Mouse (Mus musculus): ENCODE results near the gene Gpbar1. TPM values are rescaled to one million over a fixed set of nuclear protein-coding genes. Genes with fewer than 3 reads are reported as not detected.
"Not testable (repeated sequence)": the region's sequence is repeated elsewhere in the genome, so short reads cannot be mapped to it uniquely, and the experiment has no call there.

Gene Gpbar1
- polyA plus RNA-seq, 1 experiment from 2014 or later, result 0.19 TPM

GRCm38 (mm10) chr1:74307146-74307545 is 28.8 kb downstream of the Gpbar1 start:
- ATAC-seq (ENCODE audit: low read depth), result no peak
- 100% methylated on average over 1 of the region's 1 CpGs for WGBS
- H3K9ac ChIP-seq (ENCODE audit: low read length), result no peak overlapping the region
- no peak overlapping the region for H3K27ac ChIP-seq (ENCODE audit: low read length)
- no peaks in the 10 kb centered on the region for H3K36me3 ChIP-seq (ENCODE audit: control insufficient read depth, insufficient read depth, low read length)
- H3K9me3 ChIP-seq (ENCODE audit: control insufficient read depth, low read length), result no peaks in the 10 kb centered on the region
- H3K4me1 ChIP-seq (replicated peaks; ENCODE audit: control insufficient read depth, insufficient read depth, low read length), result peaks cover 22% of the 10 kb centered on the region
- H3K4me2 ChIP-seq (ENCODE audit: low read depth, low read length), result no peak overlapping the region
- H3K27me3 ChIP-seq (ENCODE audit: control insufficient read depth, insufficient read depth, low read depth, low read length), result no peaks in the 10 kb centered on the region
- H3K4me3 ChIP-seq (ENCODE audit: low read length), result no peak overlapping the region

DNA sequence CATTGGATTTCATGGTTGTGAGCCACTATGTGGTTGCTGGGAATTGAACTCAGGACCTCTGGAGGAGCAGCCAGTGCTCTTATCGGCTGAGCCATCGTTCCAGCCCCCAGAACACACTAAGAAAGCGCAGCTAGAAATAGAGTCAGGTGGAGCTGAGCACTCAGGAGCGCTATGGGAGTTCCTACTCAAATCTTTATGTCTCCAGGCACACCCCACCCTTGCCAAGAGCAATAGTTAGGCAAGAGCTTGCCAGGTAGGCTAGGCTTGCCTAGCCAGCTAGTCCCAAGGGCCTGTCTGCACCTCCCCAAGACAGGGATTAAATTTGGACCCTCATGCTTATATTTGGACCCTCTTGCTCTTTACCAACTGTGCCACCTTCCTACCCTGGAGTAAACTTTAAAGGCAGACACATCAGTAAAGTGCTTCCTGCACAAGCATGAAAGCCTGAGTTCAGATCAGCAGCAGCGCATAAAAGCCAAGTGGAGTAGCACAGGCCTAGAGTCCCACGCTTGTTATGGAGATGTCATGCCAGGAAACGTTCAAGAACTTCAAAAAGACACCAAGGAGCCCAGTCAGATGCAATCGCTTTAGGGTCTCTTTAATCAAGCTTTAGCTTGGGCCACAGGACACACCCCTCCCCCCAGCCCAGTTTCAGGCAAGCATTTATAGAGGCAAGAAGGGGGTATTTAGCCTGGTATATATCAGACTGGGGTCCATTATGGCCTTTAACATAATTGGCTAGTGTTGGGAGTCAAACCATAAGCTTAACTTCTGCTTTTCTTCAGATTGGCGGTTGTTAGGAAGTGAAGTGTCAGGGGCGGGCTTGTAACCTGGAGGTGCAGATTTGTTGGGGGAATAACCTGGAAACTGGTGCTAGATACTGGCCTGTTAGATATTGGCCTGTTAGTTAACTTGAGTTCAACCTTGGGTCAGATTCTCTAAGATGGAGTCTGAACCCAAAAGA is 29.9 kb downstream of the Gpbar1 start:
- 74% methylated on average over 10 of the region's 10 CpGs for WGBS
- no peak overlapping the region for H3K9ac ChIP-seq (ENCODE audit: low read length)
- ATAC-seq (ENCODE audit: low read depth), result no peak
- no peak overlapping the region for H3K4me2 ChIP-seq (ENCODE audit: low read depth, low read length)
- no peaks in the 10 kb centered on the region for H3K9me3 ChIP-seq (ENCODE audit: control insufficient read depth, low read length)
- no peak overlapping the region for H3K27ac ChIP-seq (ENCODE audit: low read length)
- no peaks in the 10 kb centered on the region for H3K36me3 ChIP-seq (ENCODE audit: control insufficient read depth, insufficient read depth, low read length)
- H3K27me3 ChIP-seq (ENCODE audit: control insufficient read depth, insufficient read depth, low read depth, low read length), result no peaks in the 10 kb centered on the region
- H3K4me3 ChIP-seq (ENCODE audit: low read length), result no peak overlapping the region
- H3K4me1 ChIP-seq (replicated peaks; ENCODE audit: control insufficient read depth, insufficient read depth, low read length), result peaks cover 11% of the 10 kb centered on the region

GRCm38 (mm10) chr1:74309767-74310166 is 31.4 kb downstream of the Gpbar1 start:
- no peaks in the 10 kb centered on the region for H3K9me3 ChIP-seq (ENCODE audit: control insufficient read depth, low read length)
- no peak overlapping the region for H3K4me3 ChIP-seq (ENCODE audit: low read length)
- H3K27ac ChIP-seq (ENCODE audit: low read length), result peak overlapping the region; percentile 38; the same call in 1 of the 2 replicates
- H3K9ac ChIP-seq (ENCODE audit: low read length), result no peak overlapping the region
- ATAC-seq (ENCODE audit: low read depth), result no peak
- no peaks in the 10 kb centered on the region for H3K36me3 ChIP-seq (ENCODE audit: control insufficient read depth, insufficient read depth, low read length)
- WGBS, result 16% methylated on average over 3 of the region's 3 CpGs
- peaks cover 7% of the 10 kb centered on the region for H3K4me1 ChIP-seq (replicated peaks; ENCODE audit: control insufficient read depth, insufficient read depth, low read length)
- H3K4me2 ChIP-seq (ENCODE audit: low read depth, low read length), result no peak overlapping the region
- H3K27me3 ChIP-seq (ENCODE audit: control insufficient read depth, insufficient read depth, low read depth, low read length), result no peaks in the 10 kb centered on the region

DNA sequence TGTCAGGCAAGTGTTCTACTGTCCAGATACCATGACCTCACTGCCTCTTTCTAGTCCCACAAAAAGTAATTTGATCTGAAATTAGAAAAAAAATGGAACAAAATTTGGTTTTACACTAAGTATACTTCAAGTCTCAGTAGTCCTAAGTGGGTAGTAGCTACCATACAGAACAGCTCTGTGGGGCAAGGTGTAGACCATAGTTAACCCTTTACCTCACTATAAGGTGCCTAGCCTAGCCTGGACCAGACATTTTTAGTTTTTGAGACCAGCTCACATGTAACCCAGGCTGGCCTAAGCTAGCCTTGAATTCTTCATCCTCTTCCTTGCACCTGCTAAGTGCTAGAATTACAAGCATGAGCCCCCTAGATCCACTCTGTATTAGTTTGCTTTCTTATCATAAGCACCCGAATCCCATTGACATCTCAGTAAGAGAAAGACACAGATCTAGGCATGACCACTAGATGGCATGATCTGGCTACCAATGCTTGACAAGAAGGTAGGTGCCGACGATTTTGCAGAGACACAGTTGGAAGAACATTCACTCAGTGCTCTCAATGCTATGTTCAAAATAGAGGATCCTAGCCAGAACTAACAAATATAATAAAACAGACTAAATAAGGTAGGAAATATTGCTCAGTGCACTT is 34.8 kb downstream of the Gpbar1 start:
- no peaks in the 10 kb centered on the region for H3K27me3 ChIP-seq (ENCODE audit: control insufficient read depth, insufficient read depth, low read depth, low read length)
- H3K9ac ChIP-seq (ENCODE audit: low read length), result no peak overlapping the region
- ATAC-seq (ENCODE audit: low read depth), result peak; percentile 72
- no peaks in the 10 kb centered on the region for H3K9me3 ChIP-seq (ENCODE audit: control insufficient read depth, low read length)
- H3K4me1 ChIP-seq (replicated peaks; ENCODE audit: control insufficient read depth, insufficient read depth, low read length), result peaks cover 3% of the 10 kb centered on the region; the same call in 1 of the 2 replicates
- WGBS, result 0% methylated on average over 3 of the region's 3 CpGs
- H3K27ac ChIP-seq (ENCODE audit: low read length), result no peak overlapping the region
- no peaks in the 10 kb centered on the region for H3K36me3 ChIP-seq (ENCODE audit: control insufficient read depth, insufficient read depth, low read length)
- no peak overlapping the region for H3K4me3 ChIP-seq (ENCODE audit: low read length)
- no peak overlapping the region for H3K4me2 ChIP-seq (ENCODE audit: low read depth, low read length)

GRCm38 (mm10) chr1:74314796-74315195 is 36.4 kb downstream of the Gpbar1 start:
- ATAC-seq (ENCODE audit: low read depth), result no peak
- H3K9me3 ChIP-seq (ENCODE audit: control insufficient read depth, low read length), result no peaks in the 10 kb centered on the region
- peaks cover 3% of the 10 kb centered on the region; the same call in 1 of the 2 replicates for H3K4me1 ChIP-seq (replicated peaks; ENCODE audit: control insufficient read depth, insufficient read depth, low read length)
- H3K36me3 ChIP-seq (ENCODE audit: control insufficient read depth, insufficient read depth, low read length), result no peaks in the 10 kb centered on the region
- H3K4me3 ChIP-seq (ENCODE audit: low read length), result no peak overlapping the region
- no peak overlapping the region for H3K9ac ChIP-seq (ENCODE audit: low read length)
- 72% methylated on average over 3 of the region's 3 CpGs for WGBS
- no peak overlapping the region for H3K4me2 ChIP-seq (ENCODE audit: low read depth, low read length)
- H3K27ac ChIP-seq (ENCODE audit: low read length), result no peak overlapping the region
- no peaks in the 10 kb centered on the region for H3K27me3 ChIP-seq (ENCODE audit: control insufficient read depth, insufficient read depth, low read depth, low read length)

GRCm38 (mm10) chr1:74316114-74316827 is 37.9 kb downstream of the Gpbar1 start:
- no peak overlapping the region for H3K27ac ChIP-seq (ENCODE audit: low read length)
- ATAC-seq (ENCODE audit: low read depth), result no peak
- H3K4me3 ChIP-seq (ENCODE audit: low read length), result no peak overlapping the region
- H3K4me1 ChIP-seq (replicated peaks; ENCODE audit: control insufficient read depth, insufficient read depth, low read length), result peaks cover 2% of the 10 kb centered on the region; the same call in 1 of the 2 replicates
- no peaks in the 10 kb centered on the region for H3K27me3 ChIP-seq (ENCODE audit: control insufficient read depth, insufficient read depth, low read depth, low read length)
- 59% methylated on average over 4 of the region's 4 CpGs for WGBS
- no peaks in the 10 kb centered on the region for H3K36me3 ChIP-seq (ENCODE audit: control insufficient read depth, insufficient read depth, low read length)
- no peak overlapping the region for H3K9ac ChIP-seq (ENCODE audit: low read length)
- H3K4me2 ChIP-seq (ENCODE audit: low read depth, low read length), result no peak overlapping the region
- no peaks in the 10 kb centered on the region for H3K9me3 ChIP-seq (ENCODE audit: control insufficient read depth, low read length)

GRCm38 (mm10) chr1:74318711-74319110 is 40.4 kb downstream of the Gpbar1 start:
- no peak overlapping the region for H3K4me2 ChIP-seq (ENCODE audit: low read depth, low read length)
- H3K4me3 ChIP-seq (ENCODE audit: low read length), result no peak overlapping the region
- 86% methylated on average over 3 of the region's 3 CpGs for WGBS
- H3K9me3 ChIP-seq (ENCODE audit: control insufficient read depth, low read length), result no peaks in the 10 kb centered on the region
- no peak for ATAC-seq (ENCODE audit: low read depth)
- no peaks in the 10 kb centered on the region for H3K27me3 ChIP-seq (ENCODE audit: control insufficient read depth, insufficient read depth, low read depth, low read length)
- no peak overlapping the region for H3K9ac ChIP-seq (ENCODE audit: low read length)
- no peaks in the 10 kb centered on the region for H3K36me3 ChIP-seq (ENCODE audit: control insufficient read depth, insufficient read depth, low read length)
- peaks cover 5% of the 10 kb centered on the region; the same call in 1 of the 2 replicates for H3K4me1 ChIP-seq (replicated peaks; ENCODE audit: control insufficient read depth, insufficient read depth, low read length)
- no peak overlapping the region for H3K27ac ChIP-seq (ENCODE audit: low read length)

GRCm38 (mm10) chr1:74321396-74321795 is 43.0 kb downstream of the Gpbar1 start:
- no peaks in the 10 kb centered on the region for H3K27me3 ChIP-seq (ENCODE audit: control insufficient read depth, insufficient read depth, low read depth, low read length)
- peak overlapping the region; percentile 68 for H3K27ac ChIP-seq (ENCODE audit: low read length)
- no peak overlapping the region for H3K4me2 ChIP-seq (ENCODE audit: low read depth, low read length)
- ATAC-seq (ENCODE audit: low read depth), result peak; percentile 74
- H3K36me3 ChIP-seq (ENCODE audit: control insufficient read depth, insufficient read depth, low read length), result no peaks in the 10 kb centered on the region
- no peak overlapping the region for H3K9ac ChIP-seq (ENCODE audit: low read length)
- WGBS, result 17% methylated on average over 3 of the region's 3 CpGs
- H3K9me3 ChIP-seq (ENCODE audit: control insufficient read depth, low read length), result no peaks in the 10 kb centered on the region
- peaks cover 5% of the 10 kb centered on the region; the same call in 1 of the 2 replicates for H3K4me1 ChIP-seq (replicated peaks; ENCODE audit: control insufficient read depth, insufficient read depth, low read length)
- no peak overlapping the region for H3K4me3 ChIP-seq (ENCODE audit: low read length)

- not testable (repeated sequence) for H3K9ac ChIP-seq (ENCODE audit: low read length); H3K36me3 ChIP-seq (ENCODE audit: control insufficient read depth, insufficient read depth, low read length); H3K4me2 ChIP-seq (ENCODE audit: low read depth, low read length); H3K27me3 ChIP-seq (ENCODE audit: control insufficient read depth, insufficient read depth, low read depth, low read length); H3K9me3 ChIP-seq (ENCODE audit: control insufficient read depth, low read length); ATAC-seq (ENCODE audit: low read depth); H3K4me3 ChIP-seq (ENCODE audit: low read length); H3K27ac ChIP-seq (ENCODE audit: low read length)
- WGBS, result 84% methylated on average over 2 of the region's 2 CpGs
- peaks cover 15% of the 10 kb centered on the region for H3K4me1 ChIP-seq (replicated peaks; ENCODE audit: control insufficient read depth, insufficient read depth, low read length)
Measured at GRCm38 (mm10) chr1:74326916-74327315, 48.6 kb downstream of the Gpbar1 start.

Measured in lung, embryonic 16.5 days (tissue).